Comparison of ENCODE assay signal across 9 mouse cellular contexts in genomic region chr4:154960690-154961225, GRCm38 (mm10). TPM values are rescaled to one million over a fixed set of nuclear protein-coding genes. Genes with fewer than 3 reads are reported as not detected.
DNase-seq lines count a peak whose midpoint lies in the region; ATAC-seq and TF ChIP-seq lines count a peak whose summit lies in the region.
"Had no signal": no experiment of that assay in that cellular context is flagged by ENCODE, and none has a peak within 500 bp of the region (broad histone marks: within the 10 kb centered on the region; RNA-seq: fewer than 3 reads in every experiment).

Gene Hes5, plus strand, starts transcription at chr4:154960923.

- H3K27ac ChIP-seq in thymus, adult 2 months (ENCODE audit: control insufficient read depth, insufficient read depth, low read length), result no peak within 1 kb of the TSS
- peak within 1 kb of the TSS; percentile 95 for H3K27ac ChIP-seq in hindbrain, embryonic 15.5 days (replicated peaks)
- H3K27ac ChIP-seq in limb, embryonic 15.5 days, result no peak within 1 kb of the TSS

- no peaks in the 10 kb centered on the region for H3K36me3 ChIP-seq in thymus, adult 2 months (ENCODE audit: control insufficient read depth, insufficient read depth, low read length)
- no peaks in the 10 kb centered on the region for H3K36me3 ChIP-seq in hindbrain, embryonic 15.5 days
- H3K36me3 ChIP-seq in limb, embryonic 15.5 days, result no peaks in the 10 kb centered on the region

- H3K4me2 ChIP-seq in hindbrain, embryonic 15.5 days, result peak within 1 kb of the TSS; percentile 94
- peak within 1 kb of the TSS; percentile 88 for H3K4me2 ChIP-seq in limb, embryonic 15.5 days

- peak within 1 kb of the TSS; percentile 53 for H3K4me3 ChIP-seq in thymus, adult 2 months (ENCODE audit: control insufficient read depth, insufficient read depth, low read length)
- H3K4me3 ChIP-seq in hindbrain, embryonic 15.5 days, result peak within 1 kb of the TSS; percentile 72
- H3K4me3 ChIP-seq in limb, embryonic 15.5 days, result peak within 1 kb of the TSS; percentile 44

- TF ChIP-seq POLR2A in thymus, adult 2 months (IDR thresholded peaks at IDR 0.05; ENCODE audit: control insufficient read depth, extremely low read depth, insufficient read depth, low read length, poor library complexity), result no peak

- peaks cover 51% of the 10 kb centered on the region for H3K4me1 ChIP-seq in thymus, adult 2 months (replicated peaks; ENCODE audit: control insufficient read depth, insufficient read depth, low read length)
- peaks cover 80% of the 10 kb centered on the region for H3K4me1 ChIP-seq in hindbrain, embryonic 15.5 days (replicated peaks)
- H3K4me1 ChIP-seq in limb, embryonic 15.5 days, result peaks cover 59% of the 10 kb centered on the region

- no peaks in the 10 kb centered on the region for H3K9me3 ChIP-seq in hindbrain, embryonic 15.5 days
- H3K9me3 ChIP-seq in limb, embryonic 15.5 days, result no peaks in the 10 kb centered on the region

- DNase-seq in cerebellum, postnatal 10 days, result peak; percentile 67 to 79
- DNase-seq in cerebellum, adult 11-12 months, result no peak
- DNase-seq in thymus, adult 2 months, result peak; percentile 36
- DNase-seq in thymus, postnatal 25 days, result no peak
- peak; percentile 89 to 93 for DNase-seq in right cerebral cortex, postnatal 10 days (ENCODE audit: low spot score in 2 of 2)
- DNase-seq in ovary, postnatal 10 days (ENCODE audit: low spot score), result no peak

- TF ChIP-seq CTCF in thymus, adult 2 months (IDR thresholded peaks at IDR 0.05; ENCODE audit: borderline replicate concordance, control insufficient read depth, extremely low read depth, insufficient read depth, low read length, poor library complexity), result no peak

- WGBS in thymus, adult 2 months, result under 1% methylated on average over 65 of the region's 65 CpGs
- under 1% methylated on average over 65 of the region's 65 CpGs for WGBS in hindbrain, embryonic 15.5 days
- whole genome bisulfite sequencing in limb, embryonic 15.5 days, result under 1% methylated on average over 65 of the region's 65 CpGs

- ATAC-seq in hindbrain, embryonic 15.5 days (ENCODE audit: low FRiP score, low read depth), result peak; percentile 71
- ATAC-seq in limb, embryonic 15.5 days (ENCODE audit: insufficient number of reproducible peaks, low FRiP score, low TSS enrichment, low read depth), result no peak

- H3K9ac ChIP-seq in hindbrain, embryonic 15.5 days, result peak within 1 kb of the TSS; percentile 65
- H3K9ac ChIP-seq in limb, embryonic 15.5 days, result peak within 1 kb of the TSS; percentile 33; the same call in 1 of the 2 replicates

- no peaks in the 10 kb centered on the region; the same call in 1 of the 2 replicates for H3K27me3 ChIP-seq in thymus, adult 2 months (ENCODE audit: control insufficient read depth, insufficient read depth, low read length)
- peaks cover 8% of the 10 kb centered on the region; the same call in 1 of the 2 replicates for H3K27me3 ChIP-seq in hindbrain, embryonic 15.5 days
- H3K27me3 ChIP-seq in limb, embryonic 15.5 days, result peaks cover 73% of the 10 kb centered on the region

RNA-seq across cellular contexts. Expression of gene Hes5, which starts in this region (rescaled TPM):
- 4.1 and 5.6 TPM in 2 replicates for polyA plus RNA-seq in thymus, adult 2 months (2012; rRNA removed)
- 159 and 196 TPM in 2 replicates for polyA plus RNA-seq in hindbrain, embryonic 15.5 days (2015; fragmentation: Nextera tagmentation; extraction: Ambion mirVana)
- polyA plus RNA-seq in limb, embryonic 15.5 days (2015; fragmentation: Nextera tagmentation; extraction: Ambion mirVana), result 1.1 and 1.3 TPM in 2 replicates
- polyA plus RNA-seq: C2C12 had no signal

Comparison
In these comparisons a context has a peak if more than half of its experiments do, and no peak if none do; other contexts are left out.
1. RNA of gene Hes5 (polyA plus RNA-seq): 159 to 196 TPM in hindbrain, embryonic 15.5 days; 4.1 to 5.6 TPM in thymus, adult 2 months and 1.1 to 1.3 TPM in limb, embryonic 15.5 days; every median in the first group is over 10 times any median in the second.
2. DNase-seq: peak in cerebellum, postnatal 10 days (2 of 2), thymus, adult 2 months (single experiment) and right cerebral cortex, postnatal 10 days (2 of 2); none in cerebellum, adult 11-12 months (single experiment), thymus, postnatal 25 days (single experiment) and ovary, postnatal 10 days (single experiment).
3. Peak in every context shown above with its lines, with median percentiles within 50 percentile points of each other: H3K4me3 ChIP-seq.